Mouse (Mus musculus) adrenal gland, adult (tissue): Measurements from ENCODE around the gene Cox7b.
A peak's percentile ranks its signal among the peaks of the same experiment; 100 is the strongest.
"Not testable (repeated sequence)": the region's sequence is repeated elsewhere in the genome, so short reads cannot be mapped to it uniquely, and the experiment has no call there.

Experiments used
- DNase-seq, 2 experiments: peaks; one replicate each; pipeline ENCODE4 v3.0.0; 2022 to 2023; ENCODE audit warnings: low spot score in 1 of 2; ENCODE audit not compliant: inconsistent age in 2 of 2

Cox7b gene

GRCm38 (mm10) chrX:106015571-106016322, at the start of gene Cox7b:
Gene Cox7b (plus strand): TSS chrX:106015700.
- peak; percentile 72 to 92 for DNase-seq

GRCm38 (mm10) chrX:106001605-106002004, 13.9 kb upstream of the Cox7b start:
- DNase-seq: no peak

- DNase-seq: no peak
Measured at GRCm38 (mm10) chrX:106010762-106011161, 4.7 kb upstream of the Cox7b start.

- DNase-seq: peak; percentile 90 to 94
Measured at GRCm38 (mm10) chrX:106011465-106012159, 3.9 kb upstream of the Cox7b start, which contains the start of gene Magt1. Gene Magt1 (minus strand): TSS chrX:106011906.

- DNase-seq: no peak
Measured at GRCm38 (mm10) chrX:106012559-106012958, 2.9 kb upstream of the Cox7b start.

- DNase-seq: peak; percentile 33 to 78
Measured at GRCm38 (mm10) chrX:106013217-106013616, 2.3 kb upstream of the Cox7b start.

- DNase-seq: not testable (repeated sequence)
Measured at GRCm38 (mm10) chrX:106014741-106015377, 641 bp upstream of the Cox7b start.

- DNase-seq: no peak
Measured at GRCm38 (mm10) chrX:106017102-106017501, 1.6 kb downstream of the Cox7b start.

GRCm38 (mm10) chrX:106017516-106017915, 2.0 kb downstream of the Cox7b start:
- no peak for DNase-seq

GRCm38 (mm10) chrX:106026418-106027342, 11.2 kb downstream of the Cox7b start, which contains the start of gene Atp7a:
Gene Atp7a (plus strand): TSS chrX:106027276.
- DNase-seq: peak; percentile 95

GRCm38 (mm10) chrX:106027343-106027674, 11.8 kb downstream of the Cox7b start:
- no peak for DNase-seq

GRCm38 (mm10) chrX:106030176-106030575, 14.7 kb downstream of the Cox7b start:
- DNase-seq: peak; percentile 23 to 74

- no peak for DNase-seq
Measured at GRCm38 (mm10) chrX:106031124-106031523, 15.6 kb downstream of the Cox7b start.

GRCm38 (mm10) chrX:106035727-106036126, 20.2 kb downstream of the Cox7b start:
- DNase-seq: no peak

GRCm38 (mm10) chrX:106037185-106037752, 21.8 kb downstream of the Cox7b start:
- DNase-seq: no peak

GRCm38 (mm10) chrX:106043863-106044617, 28.5 kb downstream of the Cox7b start:
- peak; percentile 14 to 73 for DNase-seq

GRCm38 (mm10) chrX:106045455-106045854, 30.0 kb downstream of the Cox7b start:
- no peak for DNase-seq

- no peak for DNase-seq
Measured at GRCm38 (mm10) chrX:106045928-106046327, 30.4 kb downstream of the Cox7b start.

GRCm38 (mm10) chrX:106048191-106048590, 32.7 kb downstream of the Cox7b start:
- DNase-seq: no peak
